Mouse (Mus musculus) hematopoietic stem cell, adult 5-6 weeks (primary cell): Measurements from ENCODE around the gene Tmem163. TPM values are rescaled to one million over a fixed set of nuclear protein-coding genes. Genes with fewer than 3 reads are reported as not detected.

Source experiments
- ATAC-seq, 2 experiments: fragments of 125-278 bp in 1 of 2; replicated peaks in 1 of 2; 2 replicates each; pipeline ENCODE4 v1.8.0; 2016 to 2017; ENCODE audit warnings: inconsistent platforms in 2 of 2, mild to moderate bottlenecking in 2 of 2, moderate number of reproducible peaks in 2 of 2, low read depth in 1 of 2, moderate TSS enrichment in 1 of 2; ENCODE audit not compliant: low FRiP score in 2 of 2, poor library complexity in 2 of 2, severe bottlenecking in 2 of 2, insufficient read depth in 1 of 2, low TSS enrichment in 1 of 2
- total RNA-seq: library from RNA; stranded (forward); fragments of 172-1452, 232-1000 nt; gene quantifications from 2 replicates; pipeline ENCODE4 v1.2.3, GENCODE M21; 2017

Tmem163 gene
- total RNA-seq, 1 experiment from 2014 or later, result not detected

DNA sequence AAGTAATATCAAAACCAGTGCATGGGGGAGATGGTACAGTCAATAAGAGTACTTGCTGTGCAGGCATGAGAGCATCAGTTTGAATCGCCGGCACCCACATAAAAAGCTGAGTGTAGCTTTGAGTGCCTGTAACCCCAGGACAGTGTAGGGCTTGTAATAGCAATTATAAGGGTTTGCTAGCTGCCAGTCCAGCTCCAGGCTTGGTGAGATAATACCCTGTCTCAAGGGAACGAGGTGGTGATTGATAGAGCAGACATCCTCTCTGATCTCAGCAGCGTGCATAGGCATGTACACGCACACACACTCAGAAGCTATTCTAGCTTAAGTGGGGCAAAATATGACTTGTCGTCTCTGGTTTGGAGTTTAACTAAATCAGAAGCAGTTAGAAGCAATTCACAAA is 13.1 kb downstream of the Tmem163 start:
- no peak for ATAC-seq

DNA sequence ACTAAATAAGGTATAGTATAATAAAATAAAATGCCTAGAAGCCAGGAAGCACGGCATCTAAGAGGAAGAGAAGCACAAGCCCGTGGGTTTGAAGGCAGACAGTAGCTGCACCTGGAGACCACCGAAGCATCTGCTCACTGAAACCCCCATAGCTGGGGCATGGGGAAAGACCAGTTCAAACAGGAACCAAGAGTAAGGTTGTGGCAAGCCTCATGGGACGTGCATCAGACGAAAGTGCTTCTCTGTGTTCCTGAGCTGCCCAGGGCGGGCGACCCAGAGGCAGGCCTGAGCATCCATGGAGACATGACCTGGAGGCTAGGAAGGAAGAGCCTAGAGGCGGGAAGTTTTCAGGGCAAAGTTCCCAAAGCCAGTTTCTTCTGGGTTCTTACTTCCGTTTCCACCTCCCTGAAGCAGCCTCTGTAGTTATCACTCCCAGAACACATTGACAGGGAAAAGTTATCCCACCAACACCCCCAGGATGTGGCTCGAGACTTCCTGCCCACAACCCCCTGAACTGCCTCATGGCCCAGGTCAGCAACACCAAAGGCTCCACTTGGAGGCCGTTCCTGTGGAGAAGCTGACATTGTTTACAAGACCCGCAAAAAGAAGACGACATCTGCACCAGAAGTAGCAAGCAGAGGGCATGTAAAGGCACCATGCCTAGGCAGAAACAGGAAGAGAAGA is 16.8 kb downstream of the Tmem163 start:
- ATAC-seq, result peak; percentile 44 to 63

DNA sequence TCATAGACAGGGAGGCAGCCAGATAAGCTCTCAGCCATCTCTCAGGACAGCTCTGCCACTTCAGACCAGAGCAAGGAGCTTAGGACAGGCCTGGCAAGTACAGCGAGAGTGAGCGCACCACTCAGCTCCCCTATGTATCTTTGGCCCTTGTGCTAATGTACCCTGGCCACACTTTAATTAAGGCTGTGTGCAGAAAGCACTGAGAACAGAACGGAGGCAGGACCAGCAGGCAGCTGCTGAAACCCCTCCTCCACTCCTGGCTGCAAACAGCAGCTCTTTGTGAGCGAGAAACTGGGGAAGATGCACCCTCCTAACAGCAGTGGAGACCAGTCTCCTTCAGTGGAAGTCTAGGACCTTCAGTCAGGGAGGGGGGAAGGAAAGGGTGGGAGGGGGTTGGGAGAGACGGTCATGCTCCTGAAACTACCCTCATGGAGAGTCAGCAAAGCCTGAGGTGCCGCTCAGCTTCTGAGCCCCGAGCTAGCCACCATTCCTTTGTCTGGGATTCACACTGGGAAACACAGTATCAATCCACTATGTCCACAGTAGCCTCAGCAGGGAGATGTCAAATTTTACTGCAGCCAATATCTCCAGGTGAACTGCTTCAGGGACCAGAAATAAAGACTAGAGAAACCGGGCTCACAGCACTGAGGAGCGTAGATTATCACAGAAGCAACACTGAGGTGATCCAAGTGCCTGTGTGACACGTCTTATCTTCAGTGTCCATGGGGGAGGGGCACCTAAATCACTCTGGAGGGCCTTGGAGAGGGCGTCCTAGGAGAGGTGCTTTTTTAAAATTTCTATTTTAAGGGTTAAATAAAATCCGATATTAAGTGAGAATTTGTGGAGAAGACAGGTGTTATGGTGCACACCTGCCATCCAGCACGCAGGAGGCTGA is 18.0 kb downstream of the Tmem163 start:
- ATAC-seq, result no peak

DNA sequence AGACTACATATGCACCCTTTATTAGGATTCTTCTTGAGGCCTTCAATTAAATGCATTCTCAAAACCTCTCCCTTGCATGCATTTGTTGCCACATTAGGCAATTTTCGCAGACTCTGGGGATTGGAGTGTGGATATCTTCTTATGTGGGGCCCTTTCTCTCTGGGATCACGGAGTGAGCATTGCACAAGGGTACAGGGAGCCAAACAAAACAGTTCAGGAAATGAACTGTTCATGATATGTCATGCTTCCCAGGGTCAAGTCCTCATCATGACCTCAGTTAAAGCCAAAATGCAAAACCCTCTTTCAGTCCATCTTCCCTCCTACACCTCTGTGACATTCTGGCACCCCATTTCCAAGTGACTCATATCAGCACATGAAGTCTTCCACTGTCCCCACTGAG is 27.8 kb downstream of the Tmem163 start:
- ATAC-seq, result no peak

DNA sequence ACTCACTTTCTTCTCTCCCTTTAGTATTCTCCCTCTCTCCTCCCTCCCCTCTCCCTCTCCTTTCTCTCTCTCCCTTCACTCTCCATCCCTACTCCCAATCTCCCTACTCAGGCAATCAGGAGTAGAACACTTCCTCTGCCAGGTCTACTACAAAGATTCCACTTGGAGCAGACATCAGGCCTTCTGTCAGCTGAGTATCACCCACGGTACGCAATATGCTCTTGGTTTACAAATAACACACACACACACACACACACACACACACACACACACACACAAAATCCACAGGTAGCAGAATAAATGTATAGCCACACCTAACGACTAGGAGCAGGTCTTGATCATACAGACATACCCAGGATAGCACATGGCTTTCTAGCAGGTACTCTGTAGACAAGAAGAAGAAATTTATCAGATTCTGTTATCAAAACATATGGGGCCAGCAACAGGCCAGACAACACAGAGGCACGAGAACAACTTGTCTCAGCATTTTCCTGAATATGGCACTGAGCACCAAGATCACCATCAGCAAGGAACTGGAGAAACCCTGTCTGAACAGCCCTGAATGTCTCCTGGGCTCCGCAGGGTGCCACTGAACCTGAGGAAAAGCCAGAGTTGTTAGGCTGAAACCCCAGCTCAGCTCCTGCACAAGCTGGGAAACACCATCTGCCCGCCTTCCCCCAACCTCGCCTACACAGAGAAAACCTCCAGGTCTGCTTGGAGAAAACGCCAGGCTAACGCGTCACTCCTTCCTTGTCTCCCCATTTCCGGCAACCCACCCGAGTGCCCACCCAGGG is 36.2 kb downstream of the Tmem163 start:
- no peak for ATAC-seq

DNA sequence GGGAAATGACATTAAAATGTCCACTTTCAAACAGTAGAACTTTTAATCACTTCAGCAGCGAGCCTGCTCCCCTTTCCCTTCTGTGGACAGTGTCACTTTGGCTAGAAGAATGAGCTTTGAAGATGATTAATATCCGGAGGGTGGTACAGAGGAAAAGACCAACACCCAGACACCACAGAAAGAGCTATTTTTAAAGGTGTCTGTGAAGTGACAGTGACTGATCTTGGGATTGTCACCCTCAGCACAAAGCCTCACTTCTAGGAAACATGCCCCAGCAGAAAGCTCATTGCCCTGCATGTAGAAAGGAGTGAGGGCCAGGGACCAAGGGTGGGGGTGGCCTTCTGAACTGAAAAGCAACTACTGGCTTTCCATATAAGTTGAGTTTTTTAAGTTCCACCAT is 41.4 kb downstream of the Tmem163 start:
- ATAC-seq, result no peak

DNA sequence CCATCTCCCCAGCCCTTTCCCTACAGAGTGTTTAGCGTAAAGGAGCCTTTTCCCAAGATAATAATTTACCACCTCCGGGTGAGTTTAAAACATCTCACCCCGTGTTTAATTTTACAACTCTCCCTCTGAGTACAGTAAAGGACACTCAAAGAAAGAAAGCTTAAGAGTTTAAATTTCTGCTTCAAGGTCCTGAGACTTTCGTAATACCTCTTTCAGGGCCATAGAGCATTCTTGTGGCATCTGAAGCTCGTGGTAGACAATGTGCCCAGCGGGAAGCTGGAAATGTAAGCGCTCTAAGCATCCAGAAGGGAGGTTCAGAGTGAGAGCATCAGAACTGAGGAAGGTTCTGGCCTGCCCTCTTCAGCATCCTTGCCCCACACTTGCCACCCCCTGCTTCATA is 52.2 kb downstream of the Tmem163 start:
- ATAC-seq, result no peak

DNA sequence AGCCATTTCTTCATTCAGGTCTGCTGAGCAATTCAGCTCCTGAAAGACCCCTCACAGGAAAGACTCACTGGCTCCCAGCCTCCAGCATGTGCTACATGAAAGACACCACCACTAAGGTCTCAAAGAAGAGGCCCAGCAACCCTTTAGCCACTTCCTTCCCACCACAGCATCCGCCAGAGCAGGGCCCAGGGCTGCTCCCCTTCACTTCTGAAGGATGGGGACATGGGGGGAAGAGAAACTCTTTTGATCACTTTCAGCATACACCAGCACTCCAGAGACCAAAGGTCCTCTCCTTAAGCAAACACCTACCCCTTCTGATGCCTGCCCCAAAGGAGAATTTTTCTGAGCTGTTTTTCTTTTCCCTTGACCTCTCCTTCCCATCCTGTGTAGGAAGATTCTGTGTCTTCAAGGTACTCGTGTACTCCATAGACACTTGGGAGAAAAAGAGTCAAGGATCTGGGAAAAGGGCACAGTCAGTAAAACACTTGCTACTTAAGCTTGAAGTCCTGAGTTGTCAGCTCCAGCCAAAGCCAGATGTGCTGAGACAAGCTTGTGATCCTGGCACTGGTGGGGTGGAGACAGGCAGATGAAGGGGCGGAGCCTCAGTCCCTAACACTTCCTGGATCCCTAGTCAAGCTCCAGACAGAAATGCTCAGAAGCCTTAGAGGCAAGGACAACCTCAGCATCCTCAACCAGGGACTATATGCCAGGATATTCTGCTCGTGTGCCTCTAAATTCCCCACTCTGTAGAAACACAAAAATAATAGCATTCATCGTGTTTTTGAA is 53.6 kb downstream of the Tmem163 start:
- peak; percentile 94 for ATAC-seq

DNA sequence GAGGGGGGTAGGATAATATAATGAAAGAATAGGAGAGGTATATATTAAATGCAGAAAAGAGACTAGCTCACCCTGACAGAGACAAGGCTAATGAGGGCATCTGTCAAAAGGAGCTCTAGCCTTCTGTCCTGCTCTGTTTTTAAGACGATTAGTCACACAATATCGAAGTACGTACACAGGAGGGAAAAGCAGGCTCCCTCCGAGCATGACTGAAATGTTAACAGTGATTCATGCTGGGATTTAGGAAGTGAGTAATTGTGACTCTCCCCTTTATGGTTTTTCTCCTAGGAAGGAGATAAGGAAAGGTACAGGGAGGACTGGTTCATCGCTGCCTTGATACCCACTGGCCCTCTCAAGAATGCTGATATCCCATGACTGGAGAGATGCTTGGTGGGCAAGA is 57.0 kb downstream of the Tmem163 start:
- ATAC-seq, result no peak

DNA sequence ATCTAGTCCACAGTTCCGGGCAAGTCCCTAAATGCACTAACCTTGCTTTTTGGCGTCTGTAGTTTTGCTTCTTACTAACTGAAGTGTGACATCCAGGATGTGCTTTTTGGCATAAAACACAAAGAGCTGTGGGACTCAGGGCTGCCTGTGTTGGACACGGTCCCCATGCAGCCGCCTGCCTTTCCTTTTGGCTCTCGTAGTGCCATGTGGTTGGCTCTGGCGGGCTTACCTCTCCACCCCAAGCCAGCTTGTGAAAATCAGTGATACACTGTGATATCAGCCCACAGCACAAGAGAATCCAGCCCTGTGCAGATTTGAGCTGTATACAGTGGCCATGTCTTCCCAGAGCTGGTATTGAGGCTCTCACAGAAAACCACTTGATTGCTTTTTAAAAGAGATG is 60.3 kb downstream of the Tmem163 start:
- ATAC-seq, result peak in 1 of 2 experiments; percentile 17; a peak in 1 of 4 replicates

DNA sequence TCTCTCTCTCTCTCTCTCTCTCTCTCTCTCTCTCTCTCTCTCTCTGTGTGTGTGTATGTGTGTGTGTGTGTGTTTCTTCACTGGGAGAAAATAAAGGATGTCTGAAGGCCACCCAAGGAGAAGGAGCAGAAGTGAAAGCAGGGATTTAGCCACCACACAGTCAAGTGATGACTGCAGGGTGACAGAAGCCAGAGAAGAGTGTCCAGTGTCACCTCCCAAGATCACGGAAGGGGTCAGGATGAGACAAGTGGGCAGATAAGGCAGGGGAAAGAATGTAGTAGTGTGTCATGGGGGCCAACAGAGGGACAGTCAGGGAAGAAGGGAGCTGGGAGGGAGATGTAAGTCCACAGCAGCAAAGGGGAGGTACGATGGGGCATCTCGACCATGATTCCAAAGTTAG is 69.0 kb downstream of the Tmem163 start:
- no peak for ATAC-seq

DNA sequence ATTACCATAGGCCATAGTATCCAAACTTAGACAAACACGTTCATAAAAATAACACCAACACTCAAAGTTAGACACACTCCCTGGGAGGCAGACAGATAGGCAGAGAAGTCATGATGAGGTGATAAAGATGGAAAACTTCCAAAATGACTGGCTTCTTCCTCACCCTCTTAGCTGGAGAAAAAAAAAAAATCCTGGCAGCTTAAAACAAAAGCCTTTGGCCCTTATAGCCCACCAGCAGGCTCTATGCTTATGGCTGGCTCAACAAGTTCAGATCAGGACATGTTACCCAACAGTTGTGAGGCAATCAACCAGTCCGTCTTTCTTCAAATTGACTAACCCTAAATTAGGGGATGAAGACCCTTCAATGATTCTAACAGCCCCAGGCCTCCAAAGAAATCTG is 69.5 kb downstream of the Tmem163 start:
- no peak for ATAC-seq

DNA sequence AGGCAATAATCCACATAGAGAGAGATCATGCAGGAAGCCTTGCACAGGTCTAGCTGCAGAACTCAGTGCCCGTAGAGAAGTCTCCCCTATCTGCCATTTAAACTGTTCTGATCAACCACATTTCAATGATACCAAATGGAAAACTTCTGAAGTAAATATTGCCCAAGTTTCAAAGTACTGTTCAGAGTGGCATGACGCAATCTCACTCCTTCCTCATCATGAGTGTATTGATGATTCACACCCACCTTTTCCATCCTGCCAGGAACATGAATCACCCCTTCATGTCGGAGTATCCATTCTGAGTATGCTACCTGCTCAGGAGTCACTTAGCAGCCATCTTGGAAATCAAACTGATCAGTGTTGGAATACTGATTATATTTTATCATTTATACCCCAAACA is 71.0 kb downstream of the Tmem163 start:
- ATAC-seq, result peak in 1 of 2 experiments; percentile 29; a peak in 1 of 4 replicates

DNA sequence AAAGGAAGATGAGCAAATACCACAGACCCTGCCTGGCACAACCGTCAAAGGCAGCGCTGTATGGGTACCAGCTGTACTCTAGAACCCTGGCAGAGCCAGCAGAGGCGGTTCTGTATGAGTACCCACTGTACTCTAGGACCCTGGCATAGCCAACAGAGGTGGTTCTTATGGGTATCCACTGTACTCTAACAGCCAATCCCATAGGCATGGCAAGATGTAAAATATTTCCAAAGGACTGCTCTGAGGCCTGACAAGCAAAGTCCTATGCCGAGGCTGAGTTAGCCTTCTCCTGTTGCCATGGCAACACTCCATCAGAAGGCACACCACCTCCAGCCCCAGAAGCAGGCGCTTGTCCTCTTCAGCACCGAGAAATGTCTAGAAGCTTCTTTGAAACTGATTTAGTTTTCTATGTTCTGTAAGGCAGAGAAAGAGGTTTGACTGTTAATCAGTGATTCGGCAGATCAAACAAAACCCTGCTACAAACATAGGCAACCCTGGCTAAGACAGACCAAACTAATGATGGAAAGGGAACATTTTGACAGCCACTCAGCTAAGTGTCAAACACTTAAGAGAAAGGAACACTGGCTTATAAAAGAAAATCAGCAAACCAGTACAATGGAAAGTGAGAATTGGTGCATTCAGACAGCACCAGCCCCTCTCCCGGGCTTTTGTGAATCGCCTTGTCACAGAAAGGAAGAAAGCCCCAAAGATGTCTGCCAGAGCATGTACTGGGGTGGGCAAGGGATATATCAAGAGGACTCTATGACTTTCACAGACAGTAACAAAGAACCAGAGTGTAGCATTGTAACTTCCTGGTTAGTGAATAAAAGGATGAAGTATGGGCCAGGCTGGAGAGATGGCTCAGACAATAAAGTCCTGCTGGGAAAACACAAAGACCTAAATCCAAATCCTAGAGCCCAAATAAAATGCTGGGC is 75.4 kb downstream of the Tmem163 start:
- no peak for ATAC-seq

DNA sequence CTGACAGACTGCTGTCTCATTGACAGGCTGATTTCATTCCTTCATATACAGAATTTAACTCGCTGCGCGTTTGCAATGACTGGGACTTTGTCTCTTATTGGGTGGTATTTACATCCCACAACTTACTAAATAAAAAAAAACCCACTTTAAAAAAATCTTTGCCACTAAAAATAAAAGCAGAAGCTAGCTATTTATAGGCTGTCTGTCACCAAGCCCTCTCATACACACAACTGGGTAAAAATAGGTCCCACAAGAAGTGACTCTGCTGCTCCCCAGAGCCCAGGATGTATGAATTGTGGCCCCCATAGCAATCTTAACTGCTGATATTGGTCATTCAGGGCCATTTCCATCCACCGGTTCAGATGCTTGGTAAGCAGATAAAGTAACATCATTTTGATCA is 83.2 kb downstream of the Tmem163 start:
- peak in 1 of 2 experiments; percentile 59; a peak in 1 of 4 replicates for ATAC-seq

DNA sequence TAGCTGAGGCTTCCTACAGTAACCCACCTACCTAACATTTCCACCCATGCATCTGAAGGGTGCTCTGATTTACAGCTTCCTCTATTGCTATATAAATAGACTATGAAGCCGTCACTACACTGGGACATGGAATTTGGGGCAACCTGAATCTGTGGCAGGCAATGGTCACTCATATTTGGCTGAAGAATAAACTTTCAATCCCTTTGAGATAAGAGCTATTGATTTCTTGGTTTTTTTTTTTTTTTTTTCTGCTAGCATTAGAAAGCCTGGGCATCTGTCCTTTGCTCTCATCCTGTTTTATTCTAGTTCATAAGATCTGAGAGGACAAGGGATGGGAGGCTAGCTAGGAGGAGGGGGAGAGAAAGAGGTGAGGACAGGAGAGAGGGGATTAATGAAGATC is 83.6 kb downstream of the Tmem163 start:
- 0 out of 4 replicates have a peak, but pooled peaks of 1 of the 2 experiments have one; percentile 22 for ATAC-seq
